15 mouse cellular contexts compared by ENCODE assay signal in the genomic region with DNA sequence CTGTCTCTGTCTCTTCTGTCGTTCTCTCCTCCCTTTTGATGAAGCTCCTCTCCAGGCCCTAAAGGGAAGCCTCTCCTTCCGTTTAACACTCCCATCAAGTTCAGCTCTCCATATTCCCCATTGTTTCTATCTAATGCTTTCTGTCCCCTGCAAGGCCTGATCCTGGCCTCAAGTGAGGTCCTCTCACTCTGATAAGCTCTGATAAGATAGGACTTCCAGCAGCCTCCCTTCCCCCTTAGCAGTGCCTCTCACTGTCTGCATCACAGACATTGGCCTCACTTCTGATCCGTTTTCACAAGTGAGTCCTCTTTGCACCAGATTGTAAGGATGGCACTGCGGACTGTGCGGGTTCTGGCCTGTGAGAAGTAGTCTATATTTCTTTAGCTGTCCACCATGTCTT.
"Had no signal": no experiment of that assay in that cellular context is flagged by ENCODE, and none has a peak within 500 bp of the region (broad histone marks: within the 10 kb centered on the region; RNA-seq: fewer than 3 reads in every experiment).

No protein-coding gene starts in this region.

- H3K4me1 ChIP-seq: kidney, embryonic 15.5 days; limb, embryonic 13.5 days had no signal

- H3K27ac ChIP-seq: kidney, embryonic 15.5 days; left cerebral cortex, adult 2 months; limb, embryonic 13.5 days; macrophage had no signal

- DNase-seq: kidney, adult 2 months; kidney, postnatal 10 days; kidney, postnatal 36 days; layer of hippocampus, postnatal 36 days; lung, embryonic 14.5 days; midbrain, embryonic 14.5 days; thymus, adult 18-20 months; thymus, postnatal 14 days; thymus, postnatal 4 days had no signal

- H3K27me3 ChIP-seq: kidney, embryonic 15.5 days; limb, embryonic 13.5 days had no signal

- H3K9me3 ChIP-seq: kidney, embryonic 15.5 days; limb, embryonic 13.5 days had no signal

- ATAC-seq: intestine, postnatal 0 days; lung, postnatal 0 days had no signal

- H3K4me2 ChIP-seq: kidney, embryonic 15.5 days; limb, embryonic 13.5 days; lung, embryonic 14.5 days had no signal

- H3K9ac ChIP-seq: kidney, embryonic 15.5 days; limb, embryonic 13.5 days; lung, embryonic 14.5 days had no signal

- H3K36me3 ChIP-seq: kidney, embryonic 15.5 days; limb, embryonic 13.5 days had no signal

- H3K4me3 ChIP-seq: kidney, embryonic 15.5 days; left cerebral cortex, adult 2 months; limb, embryonic 13.5 days had no signal
